ENCODE assay signal across 18 mouse cellular contexts in the genomic region with DNA sequence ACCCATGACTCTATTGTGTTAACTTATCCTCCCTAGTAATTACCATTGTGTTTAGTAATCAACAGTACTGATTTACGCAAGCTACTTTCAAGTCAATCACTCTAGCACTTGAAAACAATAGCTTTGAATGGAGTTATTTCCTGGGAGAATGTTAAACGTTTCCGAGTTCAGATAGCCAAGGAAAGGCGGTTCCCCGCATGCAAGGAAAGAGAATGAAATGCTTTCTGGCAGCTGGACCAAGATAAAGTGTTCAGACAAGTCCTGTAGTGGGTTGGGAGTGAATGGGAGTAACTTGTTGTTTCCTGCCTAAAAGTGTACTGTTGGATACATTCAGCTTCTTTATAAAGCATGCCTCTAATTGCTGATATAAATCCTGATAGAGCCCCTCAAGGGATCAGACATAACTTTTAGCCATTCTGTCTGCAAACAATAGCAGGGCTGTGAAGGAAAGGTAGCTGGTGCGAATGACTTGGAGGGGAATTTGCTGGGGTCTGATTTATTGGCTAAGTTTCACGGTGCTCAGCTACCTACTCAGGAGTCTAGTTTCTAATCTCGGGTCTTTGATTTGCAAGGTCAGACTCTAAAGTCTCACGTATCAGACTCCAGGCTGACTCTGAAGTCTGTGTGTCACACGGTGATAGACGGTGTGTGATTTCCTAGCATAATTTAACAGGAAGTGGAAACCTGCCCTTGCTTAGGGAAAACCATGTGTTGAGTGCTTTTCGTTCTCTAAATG.
DNase-seq lines count a peak whose midpoint lies in the region; ATAC-seq and TF ChIP-seq lines count a peak whose summit lies in the region.
"Had no signal": no experiment of that assay in that cellular context is flagged by ENCODE, and none has a peak within 500 bp of the region (broad histone marks: within the 10 kb centered on the region; RNA-seq: fewer than 3 reads in every experiment).

No protein-coding gene starts in this region.

- peak; percentile 38 to 67 for DNase-seq in heart, adult 18-20 months
- DNase-seq in lung, postnatal 0 days (ENCODE audit: low spot score) = peak; percentile 79
- no peak for DNase-seq in lung, postnatal 14 days
- DNase-seq in lung, postnatal 4 days = peak; percentile 53 to 64
- DNase-seq in thymus, adult 2 months = no peak
- DNase-seq: adrenal gland, postnatal 25 days; B cell, adult 2 months; cerebellum, postnatal 10 days; layer of hippocampus, adult 9-11 months had no signal

- no peaks in the 10 kb centered on the region for H3K36me3 ChIP-seq in heart, embryonic 12.5 days
- H3K36me3 ChIP-seq in lung, postnatal 0 days (ENCODE audit: insufficient read depth, low read length) = no peaks in the 10 kb centered on the region
- H3K36me3 ChIP-seq in heart, embryonic 15.5 days = no peaks in the 10 kb centered on the region
- H3K36me3 ChIP-seq in thymus, adult 2 months (ENCODE audit: control insufficient read depth, insufficient read depth, low read length) = no peaks in the 10 kb centered on the region
- H3K36me3 ChIP-seq in neural tube, embryonic 15.5 days = no peaks in the 10 kb centered on the region
- H3K36me3 ChIP-seq: embryonic facial prominence, embryonic 12.5 days; forebrain, embryonic 12.5 days; G1E; liver, embryonic 12.5 days; neural tube, embryonic 13.5 days had no signal

- 35% methylated on average over 12 of the region's 12 CpGs for WGBS in heart, embryonic 12.5 days
- 33% methylated on average over 12 of the region's 12 CpGs for WGBS in lung, postnatal 0 days
- WGBS in heart, embryonic 15.5 days = 31% methylated on average over 12 of the region's 12 CpGs
- 41% methylated on average over 12 of the region's 12 CpGs for WGBS in thymus, adult 2 months
- WGBS in neural tube, embryonic 15.5 days = 29% methylated on average over 12 of the region's 12 CpGs

- no peak for TF ChIP-seq POLR2A in thymus, adult 2 months (IDR thresholded peaks at IDR 0.05; ENCODE audit: control insufficient read depth, extremely low read depth, insufficient read depth, low read length, poor library complexity)

- no peak for ATAC-seq in heart, embryonic 12.5 days (ENCODE audit: insufficient number of reproducible peaks, low FRiP score)
- ATAC-seq in lung, postnatal 0 days = peak; percentile 84
- no peak; the same call in 1 of the 2 replicates for ATAC-seq in heart, embryonic 15.5 days (replicated peaks; ENCODE audit: insufficient number of reproducible peaks, insufficient read depth, low FRiP score, low read depth)
- no peak for ATAC-seq in neural tube, embryonic 15.5 days (ENCODE audit: low FRiP score)
- ATAC-seq: intestine, postnatal 0 days; liver, embryonic 12.5 days had no signal

- H3K4me2 ChIP-seq in heart, embryonic 12.5 days = no peak overlapping the region
- H3K4me2 ChIP-seq in lung, postnatal 0 days (replicated peaks; ENCODE audit: low read depth, low read length) = no peak overlapping the region
- no peak overlapping the region for H3K4me2 ChIP-seq in heart, embryonic 15.5 days
- H3K4me2 ChIP-seq in neural tube, embryonic 15.5 days = no peak overlapping the region
- H3K4me2 ChIP-seq: embryonic facial prominence, embryonic 12.5 days; forebrain, embryonic 12.5 days; liver, embryonic 12.5 days; neural tube, embryonic 13.5 days had no signal

- H3K27ac ChIP-seq in heart, embryonic 12.5 days (ENCODE audit: poor library complexity, severe bottlenecking) = no peak overlapping the region; the same call in 1 of the 2 replicates
- H3K27ac ChIP-seq in lung, postnatal 0 days (ENCODE audit: low read length) = peak overlapping the region; percentile 72
- H3K27ac ChIP-seq in heart, embryonic 15.5 days = peak overlapping the region; percentile 45; the same call in 1 of the 2 replicates
- no peak overlapping the region for H3K27ac ChIP-seq in thymus, adult 2 months (ENCODE audit: control insufficient read depth, insufficient read depth, low read length)
- no peak overlapping the region for H3K27ac ChIP-seq in neural tube, embryonic 15.5 days (replicated peaks)
- H3K27ac ChIP-seq: embryonic facial prominence, embryonic 12.5 days; forebrain, embryonic 12.5 days; liver, embryonic 12.5 days; neural tube, embryonic 13.5 days had no signal

- no peak for TF ChIP-seq CTCF in lung, postnatal 0 days (IDR thresholded peaks at IDR 0.05)
- no peak for TF ChIP-seq CTCF in thymus, adult 2 months (IDR thresholded peaks at IDR 0.05; ENCODE audit: borderline replicate concordance, control insufficient read depth, extremely low read depth, insufficient read depth, low read length, poor library complexity)

- TF ChIP-seq EP300 in lung, postnatal 0 days (IDR thresholded peaks at IDR 0.05) = peak; percentile 99

- H3K4me1 ChIP-seq in heart, embryonic 12.5 days (replicated peaks) = peaks cover 9% of the 10 kb centered on the region
- peaks cover 5% of the 10 kb centered on the region; the same call in 1 of the 2 replicates for H3K4me1 ChIP-seq in lung, postnatal 0 days (ENCODE audit: insufficient read depth, low read depth, low read length)
- peaks cover 8% of the 10 kb centered on the region for H3K4me1 ChIP-seq in heart, embryonic 15.5 days (replicated peaks)
- H3K4me1 ChIP-seq in thymus, adult 2 months (replicated peaks; ENCODE audit: control insufficient read depth, insufficient read depth, low read length) = no peaks in the 10 kb centered on the region
- peaks cover 13% of the 10 kb centered on the region; the same call in 1 of the 2 replicates for H3K4me1 ChIP-seq in neural tube, embryonic 15.5 days
- H3K4me1 ChIP-seq: embryonic facial prominence, embryonic 12.5 days; liver, embryonic 12.5 days had no signal

- no peaks in the 10 kb centered on the region for H3K9me3 ChIP-seq in heart, embryonic 12.5 days (replicated peaks)
- no peaks in the 10 kb centered on the region for H3K9me3 ChIP-seq in lung, postnatal 0 days (ENCODE audit: low read length)
- no peaks in the 10 kb centered on the region for H3K9me3 ChIP-seq in heart, embryonic 15.5 days (replicated peaks)
- H3K9me3 ChIP-seq in neural tube, embryonic 15.5 days (replicated peaks) = no peaks in the 10 kb centered on the region
- H3K9me3 ChIP-seq: embryonic facial prominence, embryonic 12.5 days; forebrain, embryonic 12.5 days; liver, embryonic 12.5 days; neural tube, embryonic 13.5 days had no signal

- H3K27me3 ChIP-seq in heart, embryonic 12.5 days (replicated peaks) = no peaks in the 10 kb centered on the region
- H3K27me3 ChIP-seq in lung, postnatal 0 days (replicated peaks; ENCODE audit: insufficient read depth, low read length) = no peaks in the 10 kb centered on the region
- no peaks in the 10 kb centered on the region for H3K27me3 ChIP-seq in heart, embryonic 15.5 days
- no peaks in the 10 kb centered on the region for H3K27me3 ChIP-seq in thymus, adult 2 months (ENCODE audit: control insufficient read depth, insufficient read depth, low read length)
- H3K27me3 ChIP-seq in neural tube, embryonic 15.5 days (replicated peaks) = no peaks in the 10 kb centered on the region
- H3K27me3 ChIP-seq: embryonic facial prominence, embryonic 12.5 days; forebrain, embryonic 12.5 days; liver, embryonic 12.5 days; neural tube, embryonic 13.5 days had no signal

- no peak overlapping the region for H3K4me3 ChIP-seq in heart, embryonic 12.5 days
- no peak overlapping the region for H3K4me3 ChIP-seq in lung, postnatal 0 days (ENCODE audit: low read depth, low read length)
- H3K4me3 ChIP-seq in heart, embryonic 15.5 days = no peak overlapping the region
- no peak overlapping the region for H3K4me3 ChIP-seq in thymus, adult 2 months (ENCODE audit: control insufficient read depth, insufficient read depth, low read length)
- no peak overlapping the region for H3K4me3 ChIP-seq in neural tube, embryonic 15.5 days (replicated peaks)
- H3K4me3 ChIP-seq: embryonic facial prominence, embryonic 12.5 days; forebrain, embryonic 12.5 days; liver, embryonic 12.5 days; neural tube, embryonic 13.5 days had no signal

- no peak overlapping the region for H3K9ac ChIP-seq in heart, embryonic 12.5 days
- H3K9ac ChIP-seq in lung, postnatal 0 days (replicated peaks; ENCODE audit: low read depth) = no peak overlapping the region
- H3K9ac ChIP-seq in heart, embryonic 15.5 days = no peak overlapping the region
- no peak overlapping the region for H3K9ac ChIP-seq in neural tube, embryonic 15.5 days (replicated peaks)
- H3K9ac ChIP-seq: embryonic facial prominence, embryonic 12.5 days; forebrain, embryonic 12.5 days; liver, embryonic 12.5 days; neural tube, embryonic 13.5 days had no signal

Comparison
In these comparisons a context has a peak if more than half of its experiments do, and no peak if none do; other contexts are left out.
1. DNase-seq: peak in heart, adult 18-20 months (2 of 2), lung, postnatal 0 days (single experiment) and lung, postnatal 4 days (2 of 2); none in lung, postnatal 14 days (single experiment) and thymus, adult 2 months (single experiment).
2. H3K27ac ChIP-seq: peak in lung, postnatal 0 days (single experiment) and heart, embryonic 15.5 days (single experiment); none in heart, embryonic 12.5 days (single experiment), thymus, adult 2 months (single experiment) and neural tube, embryonic 15.5 days (single experiment).